18 mouse cellular contexts compared by ENCODE assay signal in genomic region chr17:44173341-44173740, GRCm38 (mm10). TPM values are rescaled to one million over a fixed set of nuclear protein-coding genes. Genes with fewer than 3 reads are reported as not detected.
DNase-seq lines count a peak whose midpoint lies in the region; ATAC-seq lines count a peak whose summit lies in the region.
"Had no signal": no experiment of that assay in that cellular context is flagged by ENCODE, and none has a peak within 500 bp of the region (broad histone marks: within the 10 kb centered on the region; RNA-seq: fewer than 3 reads in every experiment).

No protein-coding gene starts in this region.

- DNase-seq in adrenal gland, adult 2 months = peak; percentile 40
- no peak for DNase-seq in adrenal gland, adult 18-20 months (ENCODE audit: low spot score in 2 of 2)
- DNase-seq in frontal cortex, postnatal 25 days (ENCODE audit: low spot score in 2 of 2) = no peak
- peak; percentile 8 for DNase-seq in layer of hippocampus, adult 9-11 months
- DNase-seq in layer of hippocampus, postnatal 36 days = no peak
- DNase-seq in brain, adult 2 months (ENCODE audit: low read depth, low spot score) = peak; percentile 16
- DNase-seq: adrenal gland, postnatal 10 days; cerebellum, adult 11-12 months; cerebellum, adult 2 months; cerebellum, adult 9-10 months; cerebellum, postnatal 10 days; cerebellum, postnatal 25 days had no signal

- peak; percentile 31; the same call in 1 of the 2 replicates for ATAC-seq in frontal cortex, adult (ENCODE audit: low TSS enrichment)
- no peak for ATAC-seq in activated CD4-positive, CD25-positive, alpha-beta regulatory T cell, adult 4 months
- ATAC-seq: forebrain, embryonic 14.5 days; forebrain, embryonic 16.5 days had no signal

RNA-seq across cellular contexts. Expression of gene Clic5, which starts 15.0 kb away (rescaled TPM):
- total RNA-seq in adrenal gland, adult 2 months (2021) = 10 to 100 TPM; 18.6 to 25.3 TPM
- polyA plus RNA-seq in adrenal gland, adult 2 months (2012; rRNA removed) = 1.3 and 1.5 TPM in 2 replicates
- total RNA-seq in adrenal gland, adult 18-20 months (2021) = 10 to 100 TPM; 19.0 to 45.4 TPM
- 1 to 10 TPM; 2.9 TPM for total RNA-seq in layer of hippocampus, postnatal 36 days (2021)
- polyA plus RNA-seq in activated CD4-positive, CD25-positive, alpha-beta regulatory T cell, adult 4 months (2017; shearing (Covaris generic)) = under 1 TPM in 1 of 2 experiments, not detected in 1; 0.13 TPM
- total RNA-seq: MEL had no signal
- polyA plus RNA-seq: erythroblast, embryonic 14.5 days had no signal

Comparison
In these comparisons a context has a peak if more than half of its experiments do, and no peak if none do; other contexts are left out.
1. DNase-seq: peak in adrenal gland, adult 2 months (single experiment), layer of hippocampus, adult 9-11 months (single experiment) and brain, adult 2 months (single experiment); none in adrenal gland, adult 18-20 months (0 of 2), frontal cortex, postnatal 25 days (0 of 2) and layer of hippocampus, postnatal 36 days (0 of 2).
2. RNA of gene Clic5, which starts 15.0 kb away (total RNA-seq): 19.0 to 45.4 TPM in adrenal gland, adult 18-20 months and 18.6 to 25.3 TPM in adrenal gland, adult 2 months; 2.9 TPM in layer of hippocampus, postnatal 36 days; every median in the first group is over 4 times any median in the second.